Mouse (Mus musculus) hindbrain, embryonic 11.5 days (tissue): Measurements from ENCODE around the gene Insig2. TPM values are rescaled to one million over a fixed set of nuclear protein-coding genes. Genes with fewer than 3 reads are reported as not detected.

Source experiments
- ATAC-seq: fragments of 200-750 bp; cut with Nextera tagmentation; 2 replicates; pipeline ENCODE4 v1.8.0; 2017; ENCODE audit warnings: mild to moderate bottlenecking, moderate TSS enrichment, moderate library complexity; ENCODE audit not compliant: low FRiP score
- DNase-seq: peaks from one replicate; pipeline ENCODE4 v3.0.0-alpha.2; 2015; ENCODE audit warnings: low spot score
- H3K27ac ChIP-seq: fragments of 300-500 bp; sonication (generic); 2 replicates; pipeline ENCODE4 v1.5.1; 2014; ENCODE audit warnings: mild to moderate bottlenecking, low read depth, low read length
- H3K27me3 ChIP-seq: fragments of 300-500 bp; sonication (generic); 2 replicates; pipeline ENCODE4 v1.6.1; 2014; ENCODE audit warnings: mild to moderate bottlenecking, low read length, moderate library complexity, mixed read lengths; ENCODE audit not compliant: control insufficient read depth, insufficient read depth
- H3K36me3 ChIP-seq: fragments of 300-500 bp; sonication (generic); 2 replicates; pipeline ENCODE4 v1.6.1; 2014; ENCODE audit warnings: mild to moderate bottlenecking, low read length, moderate library complexity, mixed read lengths; ENCODE audit not compliant: control insufficient read depth, insufficient read depth
- H3K4me1 ChIP-seq: fragments of 300-500 bp; sonication (generic); replicated peaks from 2 replicates; pipeline ENCODE4 v1.6.1; 2014; ENCODE audit warnings: low read length, mixed read lengths; ENCODE audit not compliant: control insufficient read depth, insufficient read depth
- H3K4me2 ChIP-seq: fragments of 300-500 bp; sonication (generic); replicated peaks from 2 replicates; pipeline ENCODE4 v1.6.1; 2014; ENCODE audit warnings: mild to moderate bottlenecking, low read depth, low read length
- H3K4me3 ChIP-seq: fragments of 300-500 bp; sonication (generic); 2 replicates; pipeline ENCODE4 v1.5.1; 2014; ENCODE audit warnings: low read depth, low read length
- H3K9ac ChIP-seq: fragments of 300-500 bp; sonication (generic); 2 replicates; pipeline ENCODE4 v1.6.1; 2014; ENCODE audit warnings: low read depth, low read length
- H3K9me3 ChIP-seq: fragments of 300-500 bp; sonication (generic); 2 replicates; pipeline ENCODE4 v1.6.1; 2016; ENCODE audit warnings: low read length; ENCODE audit not compliant: control insufficient read depth
- WGBS: fragments of 180-500 bp; shearing (Covaris S2); extraction: QIAGEN DNeasy Blood & Tissue Kit; methylation state at CpG from one replicate; pipeline ENCODE4 v1.1.7; 2014; 5-methylcytosine and 5-hydroxymethylcytosine counted together
- polyA plus RNA-seq: library from polyadenylated mRNA; unstranded; fragments of >200 nt; fragmentation: Nextera tagmentation; extraction: Ambion mirVana; gene quantifications from 2 replicates; pipeline ENCODE4 v1.2.1, GENCODE M21; 2014

The Insig2 gene
- polyA plus RNA-seq, 1 experiment from 2014 or later = 19.1 TPM

- no peaks in the 10 kb centered on the region for H3K9me3 ChIP-seq
- H3K9ac ChIP-seq = no peak overlapping the region
- no peaks in the 10 kb centered on the region for H3K4me1 ChIP-seq
- no peak overlapping the region for H3K4me2 ChIP-seq
- H3K4me3 ChIP-seq = no peak overlapping the region
- no peaks in the 10 kb centered on the region for H3K36me3 ChIP-seq
- no peak overlapping the region for H3K27ac ChIP-seq
- ATAC-seq = no peak
- no peaks in the 10 kb centered on the region for H3K27me3 ChIP-seq
- 68% methylated on average over 4 of the region's 4 CpGs for WGBS
- DNase-seq = no peak
Measured at GRCm38 (mm10) chr1:121360561-121360960, 28.2 kb upstream of the Insig2 start.

- Histone ChIP-seq H3K4me1 (no peaks in the 10 kb centered on the region), H3K4me3 (no peak overlapping the region), H3K27ac (no peak overlapping the region), H3K27me3 (no peaks in the 10 kb centered on the region), H3K9me3 (no peaks in the 10 kb centered on the region), H3K9ac (no peak overlapping the region), H3K4me2 (no peak overlapping the region), H3K36me3 (no peaks in the 10 kb centered on the region)
- WGBS = 87% methylated on average over 12 of the region's 12 CpGs
- no peak for ATAC-seq
- no peak for DNase-seq
Measured at GRCm38 (mm10) chr1:121359680-121360079, 27.3 kb upstream of the Insig2 start.

- Histone ChIP-seq H3K9ac (no peak overlapping the region), H3K27ac (no peak overlapping the region), H3K9me3 (no peaks in the 10 kb centered on the region), H3K4me1 (no peaks in the 10 kb centered on the region), H3K4me3 (no peak overlapping the region), H3K36me3 (no peaks in the 10 kb centered on the region), H3K4me2 (no peak overlapping the region), H3K27me3 (no peaks in the 10 kb centered on the region)
- no peak for DNase-seq
- ATAC-seq = no peak
Measured at GRCm38 (mm10) chr1:121353779-121354178, 21.4 kb upstream of the Insig2 start.

- ATAC-seq (no peak), DNase-seq (no peak)
- Histone ChIP-seq H3K27me3 (no peaks in the 10 kb centered on the region), H3K9me3 (no peaks in the 10 kb centered on the region), H3K4me3 (no peak overlapping the region), H3K27ac (no peak overlapping the region), H3K4me1 (no peaks in the 10 kb centered on the region), H3K36me3 (no peaks in the 10 kb centered on the region), H3K9ac (no peak overlapping the region), H3K4me2 (no peak overlapping the region)
- 94% methylated on average over 3 of the region's 3 CpGs for WGBS
Measured at GRCm38 (mm10) chr1:121351037-121351436, 18.6 kb upstream of the Insig2 start.

- Histone ChIP-seq H3K9ac (no peak overlapping the region), H3K36me3 (no peaks in the 10 kb centered on the region), H3K27me3 (no peaks in the 10 kb centered on the region), H3K9me3 (no peaks in the 10 kb centered on the region), H3K4me2 (no peak overlapping the region), H3K27ac (no peak overlapping the region), H3K4me3 (no peak overlapping the region), H3K4me1 (no peaks in the 10 kb centered on the region)
- DNase-seq (no peak), ATAC-seq (no peak)
- WGBS = 85% methylated on average over 13 of the region's 13 CpGs
Measured at GRCm38 (mm10) chr1:121350616-121351015, 18.2 kb upstream of the Insig2 start.

- Histone ChIP-seq H3K4me2 (no peak overlapping the region), H3K9ac (no peak overlapping the region), H3K27me3 (no peaks in the 10 kb centered on the region), H3K36me3 (no peaks in the 10 kb centered on the region), H3K4me3 (no peak overlapping the region), H3K27ac (no peak overlapping the region), H3K4me1 (no peaks in the 10 kb centered on the region), H3K9me3 (no peaks in the 10 kb centered on the region)
- DNase-seq (no peak), ATAC-seq (no peak)
- WGBS = 82% methylated on average over 4 of the region's 4 CpGs
Measured at GRCm38 (mm10) chr1:121348875-121349847, 16.8 kb upstream of the Insig2 start.

- H3K9ac ChIP-seq = no peak overlapping the region
- no peaks in the 10 kb centered on the region for H3K27me3 ChIP-seq
- WGBS = 82% methylated on average over 5 of the region's 5 CpGs
- DNase-seq = no peak
- no peak for ATAC-seq
- H3K9me3 ChIP-seq = no peaks in the 10 kb centered on the region
- H3K4me3 ChIP-seq = no peak overlapping the region
- no peak overlapping the region for H3K27ac ChIP-seq
- H3K4me2 ChIP-seq = no peak overlapping the region
- no peaks in the 10 kb centered on the region for H3K36me3 ChIP-seq
- H3K4me1 ChIP-seq = no peaks in the 10 kb centered on the region
Measured at GRCm38 (mm10) chr1:121343966-121344365, 11.6 kb upstream of the Insig2 start.

- no peak overlapping the region for H3K27ac ChIP-seq
- no peaks in the 10 kb centered on the region for H3K4me1 ChIP-seq
- no peaks in the 10 kb centered on the region for H3K27me3 ChIP-seq
- DNase-seq (no peak), ATAC-seq (no peak)
- H3K9me3 ChIP-seq = no peaks in the 10 kb centered on the region
- H3K9ac ChIP-seq = no peak overlapping the region
- whole genome bisulfite sequencing = 74% methylated on average over 4 of the region's 4 CpGs
- no peaks in the 10 kb centered on the region for H3K36me3 ChIP-seq
- no peak overlapping the region for H3K4me2 ChIP-seq
- H3K4me3 ChIP-seq = no peak overlapping the region
Measured at GRCm38 (mm10) chr1:121335789-121336188, 3.4 kb upstream of the Insig2 start.
